Mouse (Mus musculus): ENCODE measurements around the gene Treml2.
"Not testable (repeated sequence)": the region's sequence is repeated elsewhere in the genome, so short reads cannot be mapped to it uniquely, and the experiment has no call there.

The Treml2 gene

GRCm38 (mm10) chr17:48293500-48294194 is 5.7 kb upstream of the Treml2 start:
- no peak for DNase-seq (ENCODE audit: low read depth, low spot score)

DNA sequence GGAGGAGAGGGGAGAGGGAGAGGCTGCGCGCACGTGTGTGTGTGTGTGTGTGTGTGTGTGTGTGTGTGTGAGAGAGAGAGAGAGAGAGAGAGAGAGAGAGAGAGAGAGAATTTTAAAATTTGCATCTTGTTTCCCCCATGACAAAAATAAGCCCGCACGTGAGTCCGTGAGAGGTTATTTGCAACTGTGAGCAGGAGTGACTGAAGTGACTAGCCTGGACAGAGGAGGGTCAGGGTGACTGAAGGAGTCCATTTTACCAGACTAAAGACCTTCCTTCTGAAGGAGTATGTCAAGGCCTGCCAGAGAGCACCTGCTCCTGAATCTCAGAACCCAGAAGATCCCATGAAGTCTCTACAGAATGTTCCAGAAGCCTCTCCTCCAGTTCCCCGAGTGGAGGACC is 458 bp downstream of the Treml2 start:
- no peak for DNase-seq (ENCODE audit: low read depth, low spot score)

GRCm38 (mm10) chr17:48300199-48300598 is 901 bp downstream of the Treml2 start:
- no peak for DNase-seq (ENCODE audit: low read depth, low spot score)

- DNase-seq (ENCODE audit: low read depth, low spot score), result no peak
These were observed 1.6 kb downstream of the Treml2 start for GRCm38 (mm10) chr17:48300861-48301260.

GRCm38 (mm10) chr17:48301792-48302191 is 2.5 kb downstream of the Treml2 start:
- DNase-seq (ENCODE audit: low read depth, low spot score), result no peak

GRCm38 (mm10) chr17:48312124-48312523 is 12.8 kb downstream of the Treml2 start:
- DNase-seq (ENCODE audit: low read depth, low spot score), result no peak

DNA sequence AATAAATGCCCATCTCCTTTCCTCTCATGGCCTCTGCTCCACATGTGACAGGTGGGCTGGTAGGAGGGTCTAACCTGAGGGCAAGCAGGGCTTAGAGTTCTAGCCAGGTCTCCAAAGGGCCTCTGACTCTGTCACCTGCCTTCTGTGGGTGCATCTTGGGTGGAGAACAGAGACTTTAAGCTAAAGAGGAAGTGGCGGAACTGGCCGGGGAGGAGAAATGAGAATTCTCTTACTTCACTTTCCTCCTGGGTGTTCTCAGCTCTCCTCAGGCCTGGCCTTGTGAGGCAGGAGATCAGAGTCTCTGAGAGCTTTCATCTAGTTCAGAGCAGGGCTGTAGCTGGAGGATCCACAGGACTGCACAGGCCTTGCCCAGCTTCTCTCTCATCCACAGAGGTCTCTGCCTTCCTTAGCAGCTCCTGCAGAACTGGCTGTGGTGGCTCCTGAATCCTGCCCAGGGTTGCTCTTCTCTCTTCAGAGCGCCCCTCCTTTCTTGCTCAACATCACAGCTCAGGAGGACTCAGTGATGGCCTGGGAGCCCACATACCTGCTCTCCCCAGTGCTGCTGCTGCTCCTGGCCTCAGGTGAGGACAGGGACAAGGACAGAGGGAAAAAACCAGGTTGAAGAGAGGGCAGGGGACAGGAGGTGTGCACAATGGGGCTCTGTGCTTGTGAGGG is 16.7 kb downstream of the Treml2 start, which contains the start of gene B430306N03Rik:
Gene B430306N03Rik (plus strand): TSS at position 237 of the 675 bp plus-strand sequence.
- not testable (repeated sequence) for DNase-seq (ENCODE audit: low read depth, low spot score)

GRCm38 (mm10) chr17:48318686-48319085 is 19.4 kb downstream of the Treml2 start:
- DNase-seq (ENCODE audit: low read depth, low spot score), result no peak

DNA sequence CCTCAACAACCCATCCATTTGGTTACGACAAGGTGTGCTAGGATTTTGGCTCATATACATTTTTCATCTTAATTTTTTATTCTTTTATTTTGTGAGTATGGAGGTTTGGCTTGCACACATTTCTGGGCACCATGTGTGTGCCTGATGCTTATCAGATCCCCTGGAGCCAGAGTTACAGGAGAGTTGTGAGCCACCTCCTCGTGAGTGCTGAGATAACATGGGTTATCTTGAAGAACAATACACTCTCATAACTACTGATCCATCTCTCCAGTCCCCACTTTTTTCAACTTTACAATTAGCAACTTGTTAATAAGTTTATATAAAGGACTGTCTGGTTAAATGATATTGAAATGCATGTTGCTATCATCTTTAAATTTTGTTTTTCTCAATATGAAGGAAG is 22.0 kb downstream of the Treml2 start:
- no peak for DNase-seq (ENCODE audit: low read depth, low spot score)

GRCm38 (mm10) chr17:48323236-48323635 is 23.9 kb downstream of the Treml2 start:
- peak; percentile 8 for DNase-seq (ENCODE audit: low read depth, low spot score)

GRCm38 (mm10) chr17:48324258-48324657 is 25.0 kb downstream of the Treml2 start:
- no peak for DNase-seq (ENCODE audit: low read depth, low spot score)

DNA sequence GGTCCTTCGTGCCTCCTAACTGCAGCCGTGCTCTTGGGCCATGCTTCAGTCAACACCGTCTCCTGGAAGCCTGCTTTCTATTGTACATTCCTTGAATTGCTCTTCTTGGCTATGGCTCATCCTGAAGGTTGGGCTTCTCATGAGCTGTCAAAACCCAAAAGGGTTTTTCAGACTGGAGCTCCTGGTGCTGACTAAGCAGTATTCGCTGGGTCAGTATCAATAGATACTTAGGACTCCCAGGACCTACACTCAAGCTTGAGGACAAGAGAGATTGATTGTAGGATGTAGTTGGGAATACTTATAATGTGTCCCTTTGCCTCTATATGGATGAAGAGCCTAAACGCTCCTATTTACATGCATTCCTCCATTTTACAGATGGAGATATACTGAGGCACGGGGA is 25.8 kb downstream of the Treml2 start:
- no peak for DNase-seq (ENCODE audit: low read depth, low spot score)

DNA sequence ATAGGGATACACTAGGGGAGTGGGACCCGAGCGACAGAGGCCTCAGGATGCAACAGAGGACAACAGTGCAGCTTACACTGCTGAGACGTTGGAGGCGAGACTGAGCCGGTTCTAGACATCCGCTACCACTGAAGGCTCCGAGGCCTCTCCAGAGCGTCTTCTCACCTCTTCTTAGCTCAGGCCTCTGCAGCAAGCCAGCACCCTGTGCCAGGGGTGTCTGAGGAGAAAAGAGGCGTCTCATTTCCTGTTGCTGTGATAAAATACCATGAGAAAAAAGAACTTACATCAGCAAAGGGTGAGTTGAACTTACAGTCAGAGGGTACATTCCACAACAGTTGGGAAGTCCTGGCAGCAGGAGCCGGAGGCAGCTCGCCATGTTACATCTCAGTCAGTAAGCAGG is 26.3 kb downstream of the Treml2 start:
- no peak for DNase-seq (ENCODE audit: low read depth, low spot score)

DNA sequence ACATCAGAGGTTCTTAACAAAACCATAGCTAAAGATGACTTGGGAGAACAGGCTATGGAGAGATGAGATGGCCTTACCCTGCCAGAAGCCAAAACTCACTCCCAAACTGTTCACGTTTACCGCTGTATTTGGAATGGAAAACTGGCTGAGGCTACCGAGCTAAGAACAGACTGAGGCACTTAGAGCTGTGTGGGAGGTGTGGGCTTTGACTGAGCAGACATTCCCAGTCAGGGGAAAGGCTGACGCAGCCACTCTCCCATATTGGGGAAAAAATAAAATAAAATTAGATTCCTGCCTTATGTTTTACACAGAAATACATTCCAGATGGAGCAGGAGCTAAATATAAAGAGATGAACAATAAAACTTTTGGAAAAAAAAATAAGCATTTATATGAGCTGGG is 27.4 kb downstream of the Treml2 start:
- DNase-seq (ENCODE audit: low read depth, low spot score), result no peak

- DNase-seq (ENCODE audit: low read depth, low spot score), result no peak
These were observed 33.2 kb downstream of the Treml2 start for GRCm38 (mm10) chr17:48332524-48332923.

DNA sequence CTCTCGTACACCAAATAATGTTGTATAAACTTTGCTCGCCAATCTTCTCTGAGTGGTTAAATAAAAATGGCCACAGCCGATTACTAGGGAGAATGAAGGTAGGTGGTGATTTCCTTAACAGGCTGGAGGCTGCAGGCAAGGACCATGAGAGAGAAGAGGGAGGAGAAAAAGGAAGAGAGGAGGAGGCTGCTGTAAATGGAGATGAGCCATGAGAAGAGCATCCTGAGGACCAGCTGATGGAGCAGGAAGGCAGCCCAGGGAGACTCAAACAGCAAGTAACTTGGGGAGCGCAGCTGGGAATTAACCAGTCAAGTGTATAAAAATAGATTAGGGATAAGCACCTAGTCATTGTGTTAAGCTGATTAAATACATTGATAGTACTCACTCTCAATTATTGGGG is 34.9 kb downstream of the Treml2 start:
- DNase-seq (ENCODE audit: low read depth, low spot score), result no peak

DNA sequence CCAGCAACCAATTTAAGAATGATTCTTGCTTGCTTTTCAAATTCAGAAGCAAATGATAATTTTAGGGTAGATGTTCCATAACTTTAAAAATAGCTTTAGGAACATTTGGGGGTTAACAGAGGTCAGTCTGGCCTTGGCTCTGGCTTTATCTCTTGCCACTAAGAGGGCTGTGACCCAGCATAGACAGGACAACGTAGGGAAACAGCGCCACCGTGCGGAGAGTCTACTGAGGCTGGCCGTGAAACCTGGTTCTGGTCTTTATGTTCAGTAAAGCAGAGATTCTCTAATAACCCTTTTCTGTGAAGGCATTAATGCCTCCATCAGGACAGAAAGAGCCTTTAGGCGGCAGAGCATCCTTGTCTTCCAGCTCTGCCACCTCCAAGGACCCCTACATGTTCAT is 37.6 kb downstream of the Treml2 start:
- DNase-seq (ENCODE audit: low read depth, low spot score), result peak; percentile 78

GRCm38 (mm10) chr17:48340267-48340666 is 41.0 kb downstream of the Treml2 start:
- DNase-seq (ENCODE audit: low read depth, low spot score), result no peak

GRCm38 (mm10) chr17:48341947-48342346 is 42.6 kb downstream of the Treml2 start:
- DNase-seq (ENCODE audit: low read depth, low spot score), result no peak

DNA sequence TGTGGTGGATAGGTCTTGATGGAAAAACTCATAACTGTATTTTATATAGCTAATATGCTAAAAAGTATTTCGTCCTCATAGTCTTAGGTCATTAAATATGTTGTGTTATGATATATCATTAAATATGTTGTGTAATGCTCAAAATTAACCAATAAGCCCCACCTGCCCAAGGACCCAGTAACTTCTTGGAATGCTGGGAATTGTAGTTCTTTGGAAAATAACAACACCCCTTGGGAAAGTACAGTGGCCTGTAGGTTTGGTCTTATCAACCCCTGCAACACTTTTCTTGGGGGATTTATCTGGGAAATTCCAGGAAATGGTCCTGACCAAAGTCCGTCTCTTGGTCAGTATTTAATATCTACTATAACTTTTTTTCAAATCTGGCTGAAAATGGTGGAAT is 43.8 kb downstream of the Treml2 start:
- no peak for DNase-seq (ENCODE audit: low read depth, low spot score)

DNA sequence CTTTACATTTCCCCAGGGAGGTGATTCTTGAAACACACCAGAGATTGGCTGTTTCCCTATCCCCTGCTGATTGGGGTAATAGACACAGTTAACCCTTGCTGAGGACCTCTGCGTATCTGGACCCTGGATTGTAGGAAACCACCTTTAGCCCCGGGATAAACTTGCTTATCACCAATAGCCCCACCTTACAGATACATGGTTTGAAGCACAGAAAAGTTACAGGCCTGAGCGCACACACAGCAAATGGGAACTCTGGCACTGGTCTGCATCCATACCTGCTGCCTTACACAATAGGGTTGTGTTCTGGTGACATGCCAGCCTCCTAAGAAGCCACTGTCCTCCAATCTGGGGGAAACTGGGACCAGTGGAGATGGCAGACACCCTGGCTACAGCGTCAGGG is 46.5 kb downstream of the Treml2 start:
- no peak for DNase-seq (ENCODE audit: low read depth, low spot score)

DNA sequence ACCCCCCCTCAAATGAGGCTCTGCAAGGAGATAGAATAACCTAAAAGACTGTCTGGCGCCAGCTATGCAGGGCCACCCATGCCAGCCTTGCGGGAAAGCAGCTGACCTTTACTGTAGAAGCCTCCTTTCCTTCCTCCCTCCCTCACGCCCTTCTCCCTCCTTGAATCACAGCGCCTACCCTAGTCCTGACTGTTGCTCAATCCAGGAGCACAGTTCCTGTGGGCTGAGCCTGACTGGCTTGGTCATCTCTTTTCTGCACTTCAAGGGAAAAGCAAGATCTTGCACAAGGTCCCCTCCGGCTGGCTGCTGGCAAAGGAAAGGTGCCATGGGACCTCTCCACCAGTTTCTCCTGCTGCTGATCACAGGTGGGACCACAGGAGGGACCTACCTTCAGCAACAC is 46.9 kb downstream of the Treml2 start, which contains the start of gene Trem2:
Gene Trem2 (plus strand): TSS at position 171 of the 400 bp plus-strand sequence.
- DNase-seq (ENCODE audit: low read depth, low spot score), result no peak

DNA sequence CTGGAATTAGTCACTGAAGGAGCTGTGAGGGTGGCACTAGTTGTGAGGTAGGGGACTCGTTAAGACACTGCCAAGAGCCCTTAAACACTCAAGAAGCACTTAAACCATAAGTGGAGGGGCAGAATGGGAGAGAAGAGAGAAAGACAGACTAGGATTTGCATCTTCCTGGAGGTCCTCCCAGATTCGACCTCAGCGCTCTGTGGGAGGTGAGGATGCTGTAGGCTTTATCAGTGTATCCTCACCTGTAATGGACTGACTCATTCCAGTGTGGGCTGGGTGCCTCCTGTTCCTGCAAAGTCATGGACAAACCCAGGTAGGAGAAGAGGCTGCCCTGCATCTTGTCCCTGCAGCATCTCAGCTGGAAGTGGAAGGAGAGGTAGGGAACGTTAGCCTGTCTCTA is 47.5 kb downstream of the Treml2 start:
- no peak for DNase-seq (ENCODE audit: low read depth, low spot score)
